Mouse (Mus musculus) thymus, postnatal 10 days (tissue): ENCODE data around the gene Srrt.

Experiments used
- DNase-seq, 2 experiments: peaks; one replicate each; pipeline ENCODE4 v3.0.0; 2021; ENCODE audit warnings: low spot score in 2 of 2

Srrt gene

DNA sequence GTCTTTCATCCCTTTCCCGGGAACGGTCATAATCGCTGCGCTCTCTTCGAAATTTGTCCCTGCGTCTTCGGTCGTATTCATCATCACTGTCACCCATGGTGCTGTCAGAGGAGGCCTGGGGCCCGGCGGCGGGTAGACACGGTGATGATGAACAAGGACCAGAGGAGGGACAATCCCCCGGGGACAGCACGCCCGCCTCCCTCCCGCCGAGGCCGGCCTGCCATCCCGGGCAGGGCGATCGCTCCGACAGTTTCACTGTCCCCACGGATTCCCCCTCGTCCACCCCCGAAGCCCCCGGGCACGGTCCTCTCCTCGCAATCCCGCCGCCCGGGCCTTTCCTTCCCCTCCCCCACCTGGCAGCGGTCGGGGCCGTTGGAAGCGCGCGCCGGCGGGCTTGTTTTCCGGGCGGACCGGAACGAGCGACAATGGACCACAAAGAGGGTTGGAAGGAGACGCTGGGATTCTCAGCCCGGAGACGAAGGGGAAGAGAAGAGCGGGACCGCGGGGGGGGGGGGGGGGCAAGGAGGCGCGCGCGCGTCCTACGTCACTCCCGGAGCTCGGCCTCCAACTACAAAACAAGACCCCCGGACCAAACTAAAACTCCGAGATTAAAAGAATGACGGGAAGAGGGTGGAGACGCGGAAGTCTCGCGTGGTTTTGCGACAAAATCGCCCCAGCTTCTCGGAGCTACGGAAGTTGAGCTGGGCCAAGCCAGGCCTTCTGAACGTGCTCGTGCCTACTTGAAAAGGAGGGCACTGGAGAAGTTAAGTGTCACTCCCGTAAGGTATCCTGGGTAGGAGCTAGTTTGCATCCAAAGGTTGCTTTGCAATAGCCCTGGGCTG lies at the start of gene Srrt:
Srrt (minus strand) TSS at position 604 of the 842 bp plus-strand sequence.
- DNase-seq, result peak; percentile 88 to 90

DNA sequence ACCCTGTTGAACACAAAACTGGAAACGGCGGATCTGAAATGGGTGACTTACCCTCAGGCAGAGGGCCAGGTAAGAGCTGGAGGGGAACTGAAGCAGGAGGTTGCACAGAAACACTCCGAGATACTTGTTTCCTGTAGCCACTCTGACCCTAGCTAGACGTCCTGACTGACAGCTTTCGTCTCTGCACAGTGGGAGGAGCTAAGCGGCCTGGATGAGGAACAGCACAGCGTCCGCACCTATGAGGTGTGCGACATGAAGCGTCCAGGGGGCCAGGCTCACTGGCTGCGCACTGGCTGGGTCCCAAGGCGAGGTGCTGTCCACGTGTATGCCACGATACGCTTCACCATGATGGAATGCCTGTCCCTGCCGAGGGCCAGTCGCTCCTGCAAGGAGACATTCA lies 46.6 kb upstream of the Srrt start:
- DNase-seq, result no peak

DNA sequence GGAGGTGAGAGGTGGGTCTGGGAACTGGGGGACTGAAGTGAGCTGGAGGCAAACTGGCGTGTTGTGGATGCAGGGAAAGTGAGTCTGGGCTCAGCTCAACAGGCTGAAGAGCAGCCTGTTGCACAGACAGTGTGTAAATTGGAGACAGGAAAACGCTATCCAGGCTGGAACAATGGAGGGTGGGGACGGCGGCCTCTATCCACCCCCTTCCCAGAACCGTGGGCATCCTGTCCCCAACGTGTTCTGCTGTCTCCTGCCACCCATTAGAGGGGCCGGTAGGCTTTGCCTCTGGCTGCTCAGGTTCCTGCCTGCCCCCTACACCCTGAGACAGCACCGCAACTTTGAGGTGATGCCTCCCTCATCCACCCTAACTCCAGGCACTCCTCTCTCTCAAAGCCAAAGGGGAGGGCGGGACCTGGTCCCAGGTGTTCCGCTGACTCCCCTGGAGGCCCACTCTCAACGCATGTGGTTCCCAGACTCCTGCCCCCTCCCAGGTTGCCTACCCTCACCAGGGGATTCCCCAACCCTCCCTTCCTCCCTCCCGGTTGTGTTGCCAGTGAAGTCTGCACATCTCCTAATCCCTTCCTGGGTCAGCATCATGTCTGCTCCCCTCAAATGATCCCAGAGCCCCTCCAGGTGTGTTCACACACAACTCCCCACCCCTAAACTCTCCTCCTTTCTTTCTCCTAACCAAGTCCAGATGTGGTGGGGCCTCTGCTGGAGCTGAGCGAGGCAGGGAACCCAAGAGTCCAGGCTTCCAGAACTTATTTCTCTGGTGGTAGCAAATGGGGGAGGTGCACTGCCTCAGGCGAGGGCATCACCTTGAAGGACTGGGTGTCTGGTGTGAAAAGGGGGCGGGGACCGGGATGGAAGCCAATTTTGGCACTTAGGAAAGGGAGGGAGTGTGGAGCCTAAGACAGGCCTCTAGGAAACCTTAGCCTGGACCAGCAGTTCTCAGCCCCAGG lies 44.8 kb upstream of the Srrt start:
- DNase-seq, result no peak

DNA sequence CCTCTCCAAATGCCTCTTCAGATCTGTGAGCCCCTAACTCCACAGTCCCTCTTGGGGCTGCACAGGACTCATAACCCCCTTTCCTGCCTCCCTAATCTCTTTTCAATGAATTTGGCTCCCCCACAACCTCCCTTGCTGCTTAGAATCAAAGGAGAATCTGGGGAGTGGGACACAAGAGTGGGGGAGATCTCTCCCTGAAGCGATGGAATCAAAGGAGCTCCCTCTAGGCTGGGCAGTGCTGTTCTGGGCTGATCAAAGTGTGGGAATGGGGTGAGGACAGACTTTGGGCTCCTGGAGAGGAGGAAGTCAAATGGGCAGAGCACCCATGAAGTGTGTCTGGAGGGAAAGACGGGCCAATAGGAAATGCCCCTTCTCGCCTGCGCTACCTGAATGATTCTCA lies 43.9 kb upstream of the Srrt start:
- no peak for DNase-seq

DNA sequence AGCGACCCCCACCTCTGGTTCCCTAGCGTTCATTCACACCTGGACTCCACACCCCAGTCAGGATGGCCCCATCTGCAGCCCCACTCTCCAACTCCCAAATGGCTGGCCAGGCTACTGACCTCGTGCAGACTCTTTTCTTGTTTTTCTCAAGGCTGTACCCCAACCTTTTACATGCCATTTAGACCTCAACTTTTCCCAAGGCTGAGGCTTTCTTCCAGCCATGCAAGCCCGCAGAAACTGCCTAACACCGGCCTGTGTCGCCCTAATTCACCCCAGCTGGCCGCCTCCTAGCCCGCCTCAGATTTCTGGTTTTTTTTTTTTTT lies 43.5 kb upstream of the Srrt start:
- DNase-seq, result no peak

DNA sequence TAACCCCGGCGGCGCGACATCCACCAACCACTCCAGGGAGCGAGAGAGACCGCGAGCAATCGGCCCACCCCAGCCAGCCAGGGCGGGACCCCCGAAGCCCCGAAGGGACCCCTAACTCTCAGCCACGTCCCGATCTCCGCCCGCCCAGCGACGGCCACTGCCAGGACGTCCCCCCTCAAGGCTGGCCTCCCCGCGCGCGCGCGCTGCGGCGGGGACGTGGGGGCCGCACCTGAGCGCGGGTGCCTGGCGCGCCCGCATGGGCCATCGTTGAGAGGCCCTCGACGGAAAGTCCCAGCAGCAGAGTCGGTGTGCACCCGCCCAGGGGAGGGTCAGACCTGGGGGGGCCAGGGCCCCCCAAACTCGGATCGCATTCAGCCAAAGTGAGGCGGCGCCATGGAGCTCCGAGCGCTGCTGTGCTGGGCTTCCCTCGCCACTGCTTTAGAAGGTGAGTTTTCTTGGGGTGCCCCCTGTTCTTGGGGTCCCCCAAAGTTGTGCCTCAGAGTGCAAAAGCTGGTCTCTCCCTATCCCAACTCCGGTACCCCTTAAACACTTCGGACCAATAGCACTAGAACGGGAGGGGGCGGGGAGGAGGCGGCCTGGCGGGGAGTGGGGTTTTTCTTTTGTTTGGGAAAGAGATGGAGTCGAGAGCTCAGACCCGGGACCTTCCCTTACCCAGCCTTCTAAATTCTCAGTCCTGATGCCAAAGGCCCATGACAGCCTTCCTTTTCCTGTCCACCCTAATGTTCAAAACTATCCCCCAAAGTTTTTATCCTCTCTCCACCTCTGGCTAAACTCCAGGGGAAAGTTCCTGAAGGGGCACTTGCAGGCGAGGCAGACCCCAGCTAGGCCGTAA lies 43.0 kb upstream of the Srrt start:
- DNase-seq, result no peak

DNA sequence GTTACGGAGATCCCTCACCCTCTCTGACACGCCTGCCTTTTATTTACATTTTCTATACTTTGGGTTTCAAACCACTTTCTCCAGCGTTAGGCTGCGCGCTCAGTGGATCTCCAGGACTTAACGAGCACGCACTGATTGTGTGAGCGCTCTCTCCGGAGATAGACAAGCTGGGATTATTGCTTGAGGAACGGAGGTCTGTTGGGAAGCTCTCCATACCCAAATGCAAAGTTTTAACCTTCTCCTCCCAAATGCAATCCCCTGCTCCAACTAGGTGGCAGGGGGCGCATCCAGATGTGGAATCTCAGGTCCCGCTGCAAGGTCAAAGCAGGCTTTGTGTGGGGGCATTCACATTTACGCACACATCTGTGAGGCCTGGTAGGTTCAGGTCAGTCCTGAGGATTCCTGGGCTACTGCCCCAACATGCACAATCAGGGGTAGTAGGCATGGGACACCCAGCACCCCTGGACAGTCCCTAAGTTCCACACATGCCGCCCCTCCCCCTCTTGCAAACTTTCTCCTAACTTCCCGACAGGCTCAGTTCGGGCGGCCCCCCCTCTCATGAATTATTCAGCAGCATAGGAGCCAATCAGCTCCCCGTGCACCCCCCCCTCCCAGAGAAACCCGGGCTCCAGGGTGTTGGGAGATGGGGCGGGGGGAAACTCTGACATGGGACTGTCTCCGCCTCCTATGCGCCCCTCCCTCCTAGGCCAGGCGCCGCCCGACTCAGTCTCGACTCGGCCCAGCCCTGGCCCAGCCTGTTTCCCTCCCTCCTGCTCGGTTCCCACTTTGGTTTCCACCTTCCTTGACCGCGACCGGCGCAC lies 42.1 kb upstream of the Srrt start, which contains the start of gene Ephb4:
Ephb4 (plus strand) TSS at position 726 of the 821 bp plus-strand sequence.
- DNase-seq, result peak in 1 of 2 experiments; percentile 19

DNA sequence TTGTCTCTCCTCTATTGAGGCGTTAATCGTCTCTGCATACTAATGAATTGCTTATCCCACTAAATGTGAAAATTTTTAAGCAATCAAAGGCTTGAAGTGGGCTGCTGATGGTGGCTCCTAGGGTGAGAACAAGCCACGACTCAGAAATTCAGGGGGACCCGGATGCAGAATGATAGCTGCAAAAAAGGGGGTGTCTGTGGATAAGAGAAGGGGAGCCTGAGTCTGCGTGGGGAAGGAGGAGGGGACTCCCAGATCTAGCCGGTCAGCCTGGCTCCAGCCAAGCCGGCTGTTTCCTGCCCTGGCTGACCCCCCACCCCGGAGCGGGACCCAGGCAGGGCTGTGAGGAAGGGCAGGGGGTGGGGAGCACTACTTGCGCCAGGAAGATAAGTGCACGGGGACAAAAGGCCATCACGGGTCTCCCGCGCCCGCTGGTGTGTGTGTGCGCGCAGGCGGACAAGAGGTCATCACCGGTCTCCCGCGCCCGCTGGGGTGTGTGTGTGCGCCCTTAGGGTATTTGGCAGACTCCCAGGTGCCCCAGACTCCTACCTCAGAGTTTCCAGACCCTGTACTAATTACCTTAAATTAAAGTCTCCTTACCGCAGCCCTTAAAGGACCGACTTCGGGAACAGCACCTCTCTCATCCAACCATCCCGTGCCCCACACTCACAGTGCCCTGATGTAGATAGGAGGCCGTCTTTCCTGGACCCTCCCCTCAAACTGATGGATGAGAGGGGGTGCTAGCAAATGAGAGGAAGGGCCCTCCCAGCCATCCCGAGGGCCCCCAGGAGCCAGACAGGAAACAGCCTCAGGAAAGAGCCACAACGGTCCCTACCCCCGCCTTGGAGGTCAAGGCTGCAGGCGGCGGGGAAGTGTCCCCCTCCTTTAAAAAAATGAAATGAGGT lies 41.3 kb upstream of the Srrt start:
- no peak for DNase-seq

DNA sequence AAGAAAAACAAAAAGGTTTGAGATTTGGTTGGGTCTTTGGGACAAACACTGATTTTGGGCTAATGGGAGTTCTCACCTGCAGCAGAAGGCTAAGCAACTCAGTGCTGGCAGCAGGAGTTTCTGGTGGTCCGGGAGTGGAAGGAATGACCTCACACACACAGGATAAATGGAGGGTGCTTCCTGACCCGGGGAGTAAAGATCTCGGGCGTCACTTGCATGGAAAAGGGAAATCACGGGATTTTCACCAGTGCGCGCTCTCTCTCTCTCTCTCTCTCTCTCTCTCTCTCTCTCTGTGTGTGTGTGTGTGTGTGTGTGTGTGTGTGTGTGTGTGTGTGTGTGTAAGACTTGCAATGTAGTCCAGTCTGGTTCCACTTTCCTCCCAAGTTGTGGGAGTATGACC lies 40.4 kb upstream of the Srrt start:
- no peak for DNase-seq

DNA sequence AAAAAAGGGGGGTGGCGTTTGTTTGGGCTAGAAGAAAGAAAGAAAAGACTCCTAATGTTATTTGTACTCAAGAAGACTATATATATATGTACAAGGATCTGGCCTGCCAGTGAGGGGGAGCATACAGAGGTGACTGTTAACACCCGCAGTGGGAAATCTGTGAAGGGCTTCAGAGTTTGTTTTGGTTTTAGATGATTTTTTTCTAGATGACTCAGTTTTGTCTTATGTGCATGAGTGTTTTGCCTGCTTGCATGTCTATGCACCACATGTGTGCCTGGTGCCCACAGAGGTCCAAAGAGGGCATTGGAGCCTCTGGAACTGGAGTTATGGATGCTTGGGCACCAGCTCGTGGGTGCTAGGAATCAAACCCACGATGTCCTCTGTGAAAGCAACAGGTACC lies 39.5 kb upstream of the Srrt start:
- no peak for DNase-seq

DNA sequence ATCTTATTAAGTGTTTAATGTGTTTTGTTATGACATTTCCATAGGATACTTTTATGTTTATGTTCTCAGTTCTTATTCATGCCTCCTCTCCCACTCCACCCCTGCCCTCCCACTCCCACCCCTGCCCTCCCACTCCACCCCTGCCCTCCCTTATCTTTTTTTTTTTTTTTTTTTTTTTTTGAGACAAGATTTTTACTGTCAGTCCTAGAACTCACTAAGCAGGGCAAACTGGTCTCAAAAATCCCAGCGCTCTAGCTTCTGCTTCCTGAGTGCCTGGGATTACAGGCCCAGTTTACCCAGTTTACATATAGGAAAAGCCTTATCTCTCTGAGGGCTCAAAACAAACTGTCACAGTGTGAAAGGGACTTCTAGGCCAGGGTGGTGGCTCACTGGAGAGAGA lies 38.9 kb upstream of the Srrt start:
- no peak for DNase-seq

DNA sequence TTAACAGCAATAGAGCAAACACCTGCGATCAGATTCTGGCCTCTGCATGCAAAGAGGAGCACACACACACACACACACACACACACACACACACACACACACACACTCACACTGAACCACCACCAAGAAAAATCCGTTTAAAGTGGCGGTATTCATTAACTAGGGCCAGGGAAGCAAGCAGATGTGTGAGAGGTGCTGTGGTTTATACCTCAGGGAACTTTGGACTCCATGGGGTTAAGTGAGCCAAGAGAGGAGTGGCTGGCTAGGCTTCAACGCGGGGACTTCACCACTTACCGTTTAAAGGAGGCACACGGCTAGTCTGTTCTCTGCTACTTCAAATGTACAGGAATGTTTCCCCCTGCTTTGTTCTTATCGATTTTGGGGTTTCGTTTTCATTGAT lies 38.3 kb upstream of the Srrt start:
- DNase-seq, result no peak

DNA sequence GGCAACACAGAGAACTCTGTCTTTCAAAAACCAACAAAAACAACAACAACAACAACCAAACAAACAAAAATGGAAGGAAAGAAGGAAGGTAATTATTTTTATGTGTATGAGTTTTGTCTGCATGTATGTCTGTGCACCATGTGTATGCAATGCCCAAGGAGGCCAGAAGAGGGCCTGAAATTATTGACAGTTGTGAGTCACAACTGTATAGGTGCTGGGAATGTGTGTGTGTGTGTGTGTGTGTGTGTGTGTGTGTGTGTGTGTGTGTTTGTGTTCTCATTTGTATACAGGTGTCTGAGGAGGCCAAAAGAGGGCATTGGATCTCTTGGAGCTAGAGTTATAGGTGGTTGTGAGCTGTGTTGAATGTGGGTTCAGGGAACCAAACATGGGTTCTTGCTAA lies 36.4 kb upstream of the Srrt start:
- no peak for DNase-seq

DNA sequence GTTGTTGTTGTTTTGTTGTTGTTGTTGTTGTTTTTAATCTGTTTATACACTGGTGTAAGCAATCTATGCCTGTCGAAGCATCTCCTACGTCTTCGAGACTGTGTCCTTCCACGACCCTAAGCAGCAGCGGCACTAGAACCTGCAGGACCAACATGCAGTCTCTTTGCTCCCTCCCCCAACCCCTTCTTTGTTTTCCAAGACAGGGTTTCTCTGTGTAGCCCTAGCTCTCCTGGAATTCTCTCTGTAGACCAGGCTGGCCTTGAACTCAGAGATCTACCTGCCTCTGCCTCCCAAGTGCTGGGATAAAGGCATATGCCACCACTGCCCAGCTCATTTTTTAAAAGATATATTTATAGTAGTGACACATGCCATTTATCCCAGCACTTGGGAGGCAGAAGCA lies 35.9 kb upstream of the Srrt start:
- no peak for DNase-seq

DNA sequence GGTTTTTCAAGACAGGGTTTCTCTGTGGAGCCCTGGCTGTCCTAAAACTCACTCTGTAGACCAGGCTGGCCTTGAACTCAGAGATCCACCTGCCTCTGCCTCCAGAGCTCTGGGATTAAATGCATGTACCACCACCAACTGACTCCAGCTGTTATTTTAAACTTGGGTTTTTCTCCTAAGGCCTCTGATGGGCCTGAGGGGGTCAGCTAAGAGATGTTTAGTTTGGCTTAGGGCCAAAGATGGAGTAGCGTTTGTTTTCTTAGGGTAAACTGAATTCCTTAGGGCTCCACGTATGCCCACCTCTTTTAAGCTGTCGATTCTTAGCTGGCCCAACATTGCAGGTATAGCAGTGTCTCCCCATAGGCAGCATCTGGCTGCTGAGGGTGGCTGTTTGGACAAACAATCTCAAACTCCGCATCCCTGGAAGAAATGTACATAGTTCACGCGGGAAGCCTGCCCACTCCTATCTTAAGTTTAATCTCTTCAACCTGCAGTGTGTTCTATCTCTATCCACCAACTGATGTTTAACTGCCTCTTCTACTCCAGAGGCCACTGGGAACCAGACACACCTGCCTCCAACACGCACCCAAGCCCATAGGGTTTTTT lies 35.0 kb upstream of the Srrt start:
- DNase-seq, result no peak

DNA sequence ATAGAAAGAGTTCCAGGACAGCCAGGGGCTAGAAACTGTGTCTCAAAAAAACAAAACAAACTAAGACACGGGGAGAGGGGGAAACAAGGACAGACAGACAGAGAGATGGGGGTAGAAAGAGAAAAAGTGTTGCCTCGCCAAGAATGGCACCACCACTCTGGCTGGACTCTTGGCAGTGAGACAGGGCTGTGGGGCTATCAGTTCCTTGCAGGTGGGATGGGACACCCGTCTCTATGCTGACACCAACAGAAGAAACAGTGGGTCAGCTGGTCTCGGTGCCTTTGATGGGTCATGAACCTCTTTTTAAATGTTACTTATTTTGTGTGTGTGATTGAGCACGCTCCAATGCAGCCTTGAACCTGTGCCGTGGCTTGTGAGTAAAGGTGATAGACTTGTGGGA lies 32.7 kb upstream of the Srrt start:
- no peak for DNase-seq

DNA sequence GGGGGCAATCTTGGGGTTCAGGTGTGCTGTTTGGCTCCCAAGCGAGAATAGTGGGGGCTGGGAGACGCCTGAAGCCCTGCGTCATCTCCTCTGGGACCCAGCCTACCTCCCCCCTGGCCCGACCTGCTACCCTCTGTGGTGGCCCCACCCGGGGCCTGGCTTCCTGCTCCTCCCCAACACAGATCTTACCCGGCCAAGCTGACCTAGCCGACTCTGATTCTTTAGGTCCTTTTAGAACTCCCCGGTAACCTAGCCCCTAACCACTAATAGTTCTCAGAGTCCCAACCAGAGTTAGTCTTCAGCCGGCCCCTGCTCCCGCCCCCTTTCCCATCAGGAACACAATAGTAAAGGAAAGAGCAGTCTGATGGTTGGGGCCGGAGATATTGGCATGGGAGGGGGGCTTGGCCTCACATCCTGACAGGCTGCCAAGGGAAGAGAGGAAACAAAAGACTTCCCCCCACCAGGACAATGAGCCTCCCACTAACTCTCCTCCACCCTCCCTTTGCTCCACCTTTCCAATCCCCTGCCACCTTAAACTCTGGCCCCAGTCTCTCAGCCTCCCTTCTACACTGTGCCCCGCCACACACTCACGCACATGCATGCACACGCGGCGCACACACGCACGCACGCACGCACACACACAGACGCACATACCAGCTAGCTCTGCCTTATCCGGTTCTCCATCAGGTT lies 32.0 kb upstream of the Srrt start:
- DNase-seq, result no peak

DNA sequence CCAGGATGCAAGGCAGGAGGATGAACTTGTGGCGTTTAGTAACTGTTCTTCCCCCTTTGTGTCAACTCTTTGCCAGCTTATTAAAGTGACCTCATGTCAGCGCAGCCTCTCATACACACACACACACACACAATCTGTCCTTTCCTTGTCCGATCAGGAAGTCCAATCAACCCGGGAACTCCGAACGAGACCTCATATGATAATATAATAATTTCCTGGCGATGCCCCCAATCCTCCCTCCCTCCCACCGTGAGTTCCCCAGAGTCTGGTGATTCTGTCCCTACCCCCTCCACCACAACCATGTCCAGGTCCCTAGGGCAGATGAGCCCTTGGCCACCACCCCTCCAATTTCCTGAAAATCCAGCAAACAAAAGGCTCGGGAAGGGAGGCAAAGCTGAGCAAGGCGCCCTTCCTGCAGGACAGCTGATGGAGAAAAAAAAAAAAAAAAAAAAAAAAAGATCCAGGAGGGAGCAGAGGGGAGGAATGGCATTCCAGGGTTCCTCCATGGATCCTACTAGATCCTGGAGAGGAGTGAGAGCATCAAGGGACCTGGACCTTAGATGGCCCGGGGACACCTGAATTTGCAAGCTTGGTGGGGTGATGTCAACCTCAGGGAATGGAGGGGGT lies 31.3 kb upstream of the Srrt start:
- no peak for DNase-seq
